Mouse (Mus musculus) right cerebral cortex, postnatal 10 days (tissue): ENCODE results near the gene Ddx23.

ENCODE experiments used
- DNase-seq, 2 experiments: peaks; one replicate each; pipeline ENCODE4 v3.0.0; 2021; ENCODE audit warnings: low spot score in 2 of 2

Gene Ddx23

GRCm38 (mm10) chr15:98674994-98675545 lies 12.4 kb upstream of the Ddx23 start:
- no peak for DNase-seq

GRCm38 (mm10) chr15:98674284-98674993 lies 11.7 kb upstream of the Ddx23 start:
- DNase-seq = peak; percentile 87 to 91

- no peak for DNase-seq
Measured at GRCm38 (mm10) chr15:98673732-98674131, 11.0 kb upstream of the Ddx23 start.

DNA sequence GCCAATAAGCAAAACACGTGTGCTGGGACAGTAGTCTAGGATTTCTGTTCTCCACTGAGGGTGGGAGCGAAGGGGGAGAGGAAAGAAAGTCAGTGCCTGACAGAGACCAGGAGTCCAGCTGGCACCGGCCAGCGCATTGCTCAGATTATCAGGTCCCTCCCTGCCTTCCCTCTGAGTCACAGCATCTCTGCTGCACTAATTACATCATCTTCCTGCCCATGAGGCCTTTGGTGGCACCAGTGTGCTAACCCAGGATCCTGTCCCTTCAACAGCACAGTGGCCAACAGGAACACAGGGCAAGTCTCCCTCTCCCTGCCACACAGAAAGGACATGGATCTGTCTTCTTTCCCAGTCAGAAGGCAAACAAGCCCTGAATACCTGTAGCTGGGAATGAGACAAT lies 9.9 kb upstream of the Ddx23 start:
- DNase-seq = no peak

- DNase-seq = no peak
Measured at GRCm38 (mm10) chr15:98664042-98664907, 1.6 kb upstream of the Ddx23 start.

- DNase-seq = no peak
Measured at GRCm38 (mm10) chr15:98662198-98662566, 512 bp downstream of the Ddx23 start.

DNA sequence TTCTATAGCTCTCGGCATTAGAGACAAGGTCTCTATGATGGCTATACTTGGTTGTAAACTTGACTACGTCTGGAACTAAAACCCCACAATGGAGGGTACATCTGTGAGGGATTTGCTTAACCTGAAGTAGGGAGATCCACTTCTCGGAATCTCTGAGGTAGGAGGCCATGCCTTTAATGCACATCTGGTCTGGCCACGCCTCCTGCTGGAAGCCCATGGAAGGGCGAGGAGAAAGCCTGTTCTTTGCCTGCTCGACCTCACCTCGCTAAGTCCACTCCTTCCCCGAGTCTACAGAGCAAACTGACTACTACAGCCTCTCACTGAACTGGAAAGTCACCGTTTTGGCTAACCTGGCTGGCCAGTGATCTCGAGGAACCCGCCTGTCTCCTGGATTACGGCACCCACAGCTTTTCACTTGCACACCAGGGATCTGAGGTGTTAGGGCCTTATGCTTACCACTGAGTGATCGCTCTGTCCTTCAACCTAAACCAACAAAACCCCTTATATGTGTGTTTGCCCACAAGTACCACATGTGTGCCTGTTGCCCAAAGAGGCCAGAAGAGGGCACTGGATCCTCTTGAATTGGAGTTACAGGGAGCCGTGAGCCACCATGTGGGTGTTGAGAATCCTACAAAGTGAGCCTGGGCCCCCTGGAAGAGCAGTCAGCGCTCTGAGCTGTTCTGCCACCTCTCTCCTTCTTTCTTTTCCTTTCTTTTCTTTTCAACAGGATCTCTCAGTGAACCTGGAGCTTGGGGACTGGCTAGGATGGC lies 5.5 kb downstream of the Ddx23 start:
- no peak for DNase-seq

DNA sequence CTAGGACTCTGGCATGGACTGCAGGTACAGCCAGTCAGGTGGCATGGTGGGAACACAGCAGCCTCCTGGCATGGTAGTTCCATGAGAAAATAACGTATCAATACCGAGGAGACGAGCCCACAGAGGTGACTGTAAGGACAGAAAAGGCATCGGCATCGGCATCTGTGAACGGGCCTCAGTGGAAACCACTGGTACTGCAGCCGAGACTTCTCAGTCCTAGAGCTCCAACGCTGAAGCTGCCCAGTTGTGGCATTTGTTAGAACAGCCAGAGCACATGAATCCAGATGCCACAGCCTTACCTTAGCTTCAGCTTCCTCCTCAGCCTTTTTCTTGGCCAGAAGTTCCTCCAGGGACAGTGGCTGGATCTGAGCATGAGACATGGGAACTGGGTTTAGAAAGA lies 10.5 kb downstream of the Ddx23 start:
- no peak for DNase-seq

GRCm38 (mm10) chr15:98651431-98651830 lies 11.3 kb downstream of the Ddx23 start:
- DNase-seq = no peak

GRCm38 (mm10) chr15:98648071-98648470 lies 14.6 kb downstream of the Ddx23 start:
- DNase-seq = no peak

GRCm38 (mm10) chr15:98647308-98647707 lies 15.4 kb downstream of the Ddx23 start:
- DNase-seq = no peak

DNA sequence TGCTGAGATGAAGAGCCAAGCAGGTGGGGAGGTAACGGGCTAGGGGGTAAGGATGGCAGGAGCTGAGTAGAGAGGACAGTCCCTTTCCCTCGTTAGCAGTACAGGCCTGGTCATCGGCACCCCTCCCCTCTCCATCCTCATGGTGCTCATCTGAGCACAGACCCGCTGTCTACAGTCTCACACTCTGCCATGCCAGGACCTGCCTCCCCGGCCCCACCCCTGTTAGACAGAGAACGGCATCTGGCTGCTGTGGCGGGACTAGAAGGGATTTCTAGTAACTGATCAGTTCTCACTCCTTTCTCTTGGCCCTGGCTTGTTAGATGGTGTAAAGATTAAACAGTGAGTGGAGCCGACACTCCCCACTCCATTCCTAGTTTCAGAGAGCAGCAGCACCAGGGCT lies 16.0 kb downstream of the Ddx23 start:
- DNase-seq = no peak

DNA sequence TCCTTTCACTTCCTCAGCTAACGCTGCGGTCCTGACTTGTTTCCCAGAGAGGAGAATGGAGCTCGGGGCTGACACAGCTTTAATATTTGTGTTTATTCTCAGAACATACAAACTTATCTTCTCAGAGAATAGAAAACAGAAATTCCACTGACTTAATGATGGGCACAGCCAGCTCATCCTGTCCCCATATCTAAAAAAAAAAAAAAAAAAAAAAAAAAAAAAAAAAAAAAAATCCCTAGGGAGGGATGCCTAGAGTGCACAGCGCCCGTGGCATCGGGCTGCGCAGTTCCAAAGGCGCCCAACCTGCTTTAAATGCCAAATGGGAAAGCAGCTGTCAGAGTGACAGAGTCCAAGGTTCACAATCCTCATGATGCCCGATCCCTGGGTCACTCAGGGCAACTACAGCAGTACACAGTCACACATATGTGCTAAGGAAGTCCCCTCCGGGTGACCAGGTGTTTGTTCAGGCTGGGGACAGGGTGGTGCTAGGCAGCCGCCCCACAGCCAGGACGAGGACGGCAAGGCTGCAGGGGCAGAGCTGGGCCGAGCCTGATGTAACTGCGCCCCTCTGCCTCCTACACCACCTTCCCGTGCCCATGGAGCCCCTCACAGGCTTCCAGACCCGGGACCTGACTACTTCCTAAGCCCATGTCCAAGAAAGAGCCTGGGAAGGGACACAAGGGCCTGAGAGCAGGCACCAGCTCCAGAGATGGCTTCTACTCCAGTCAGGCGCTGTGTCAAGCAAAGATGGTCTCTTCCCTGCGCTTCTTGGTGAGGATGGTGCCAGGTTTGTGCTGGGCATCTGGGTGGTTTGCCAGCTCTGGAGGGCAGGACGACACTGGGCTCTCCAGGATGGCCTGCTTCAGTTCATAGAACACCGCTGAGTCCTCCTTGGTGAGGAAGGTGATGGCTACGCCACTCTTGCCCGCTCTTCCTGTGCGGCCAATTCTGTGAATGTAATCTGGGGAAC lies 17.4 kb downstream of the Ddx23 start:
- peak in 1 of 2 experiments; percentile 34 for DNase-seq

- DNase-seq = no peak
Measured at GRCm38 (mm10) chr15:98644406-98644805, 18.3 kb downstream of the Ddx23 start.

DNA sequence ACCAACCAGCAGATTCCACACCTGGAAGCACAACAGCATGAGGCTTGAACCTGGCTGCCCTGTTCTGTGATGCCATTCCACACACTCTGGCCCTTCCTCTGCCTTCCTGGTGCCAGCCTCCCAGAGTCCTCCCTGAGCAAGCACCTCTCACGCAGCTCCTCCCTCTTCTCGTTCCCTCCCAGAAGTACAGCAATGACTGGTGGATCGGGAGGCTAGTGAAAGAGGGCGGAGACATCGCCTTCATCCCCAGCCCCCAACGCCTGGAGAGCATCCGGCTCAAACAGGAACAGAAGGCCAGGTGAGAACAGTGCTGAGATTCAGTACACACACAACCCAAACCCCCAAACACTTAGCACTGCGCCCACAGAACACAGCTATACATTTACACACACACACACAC lies 22.5 kb downstream of the Ddx23 start:
- DNase-seq = no peak

- no peak for DNase-seq
Measured at GRCm38 (mm10) chr15:98637155-98637554, 25.5 kb downstream of the Ddx23 start.

GRCm38 (mm10) chr15:98636517-98636916 lies 26.2 kb downstream of the Ddx23 start:
- peak; percentile 86 to 87 for DNase-seq

GRCm38 (mm10) chr15:98635291-98635841 lies 27.3 kb downstream of the Ddx23 start:
- no peak for DNase-seq

DNA sequence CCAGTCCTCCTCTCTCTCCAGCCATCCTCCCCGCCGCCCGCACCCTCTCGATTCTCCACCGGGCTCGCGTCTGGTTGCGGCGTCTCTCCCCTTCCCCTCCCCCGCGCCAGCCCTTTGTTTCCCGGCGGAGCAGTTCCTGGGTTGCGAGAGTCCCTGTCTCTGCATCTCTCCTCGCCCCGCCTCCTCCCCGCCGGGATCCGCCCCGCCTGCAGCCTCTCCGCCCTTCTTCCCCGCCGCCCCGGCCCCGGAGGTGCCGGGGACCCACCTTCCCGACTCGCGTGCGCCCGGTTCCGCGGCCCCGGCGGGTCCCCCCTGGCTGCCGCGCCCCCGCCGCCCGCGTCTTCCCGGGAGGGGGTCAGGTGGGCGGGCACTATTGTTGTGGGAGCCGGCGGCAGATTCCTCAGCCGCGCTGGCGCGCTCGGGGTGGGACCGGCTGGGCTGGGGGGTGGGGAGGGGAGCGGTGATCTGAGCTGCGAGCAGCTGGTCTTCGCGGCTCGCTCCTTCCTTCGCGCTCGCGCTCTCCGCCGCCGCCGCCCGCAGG lies 28.1 kb downstream of the Ddx23 start:
- DNase-seq = peak; percentile 91

- DNase-seq = no peak
Measured at GRCm38 (mm10) chr15:98633822-98634470, 28.7 kb downstream of the Ddx23 start.
